Mouse (Mus musculus) G1E-ER4 (cell line): Measurements from ENCODE around the gene Nfkbia. TPM values are rescaled to one million over a fixed set of nuclear protein-coding genes. Genes with fewer than 3 reads are reported as not detected.

ENCODE experiments used
- GATA1 ChIP-seq: IDR thresholded peaks from one replicate; pipeline ENCODE4 v1.8.0; 2012; ENCODE audit warnings: low read length, inconsistent platforms
- polyA plus RNA-seq: library from polyadenylated mRNA; stranded (reverse); fragments of >175 nt; gene quantifications from 2 replicates; pipeline ENCODE4 v1.2.3, GENCODE M21; 2012

Gene Nfkbia
- polyA plus RNA-seq, 1 experiment = 5.2 TPM

- no peak for TF ChIP-seq GATA1
Observed at GRCm38 (mm10) chr12:55442861-55443850, 49.3 kb downstream of the Nfkbia start.

GRCm38 (mm10) chr12:55442245-55442644 lies 50.2 kb downstream of the Nfkbia start:
- no peak for TF ChIP-seq GATA1

GRCm38 (mm10) chr12:55440416-55440815 lies 52.0 kb downstream of the Nfkbia start:
- TF ChIP-seq GATA1 = no peak

Other genes with a start within 250 kb of the Nfkbia start
- 1.0 and 1.5 TPM in 2 replicates for gene 1110008L16Rik, start 193.1 kb downstream of the Nfkbia start, polyA plus RNA-seq
- gene Ppp2r3c, start 189.6 kb downstream of the Nfkbia start, polyA plus RNA-seq = 0.78 and 0.85 TPM in 2 replicates
- 12.2 and 18.9 TPM in 2 replicates for gene Psma6, start 108.4 kb downstream of the Nfkbia start, polyA plus RNA-seq
- gene Aldoart2, start 72.6 kb upstream of the Nfkbia start, polyA plus RNA-seq = not detected in 2 replicates
- not detected in 2 replicates for gene Insm2, start 106.8 kb upstream of the Nfkbia start, polyA plus RNA-seq